Mouse (Mus musculus) spleen, adult 18-20 months (tissue): ENCODE data around the gene Olfr348.

Experiments
- DNase-seq, 2 experiments: peaks; one replicate each; pipeline ENCODE4 v3.0.0; 2022; ENCODE audit warnings: mixed read lengths in 2 of 2

Olfr348 gene

DNA sequence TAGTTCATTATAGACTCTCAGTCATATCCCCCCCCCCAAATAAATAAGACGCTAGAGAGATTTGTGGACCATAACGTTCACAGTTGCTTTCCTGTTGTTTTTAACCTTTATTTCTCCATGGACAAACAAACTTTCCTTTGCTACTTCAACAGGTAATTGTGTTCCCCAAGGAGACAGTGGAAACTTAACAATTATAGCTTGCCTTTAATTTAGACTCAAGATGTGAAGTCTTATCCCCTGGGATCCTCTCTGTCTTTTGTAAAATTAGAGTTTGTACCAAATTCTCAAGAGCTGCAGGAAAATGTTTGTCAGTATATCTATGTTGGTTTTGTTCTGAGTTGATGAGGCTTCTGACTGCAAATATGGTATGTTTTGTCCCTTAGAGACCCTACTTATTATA, at the start of gene Olfr348:
Olfr348 (plus strand) TSS at position 301 of the 400 bp plus-strand sequence.
- no peak for DNase-seq

GRCm38 (mm10) chr2:36736226-36736625, 47.9 kb upstream of the Olfr348 start:
- DNase-seq: no peak

GRCm38 (mm10) chr2:36790238-36790637, 6.2 kb downstream of the Olfr348 start, which contains the start of gene Olfr50:
TSS of gene Olfr50 (plus strand) at chr2:36790538.
- no peak for DNase-seq

DNA sequence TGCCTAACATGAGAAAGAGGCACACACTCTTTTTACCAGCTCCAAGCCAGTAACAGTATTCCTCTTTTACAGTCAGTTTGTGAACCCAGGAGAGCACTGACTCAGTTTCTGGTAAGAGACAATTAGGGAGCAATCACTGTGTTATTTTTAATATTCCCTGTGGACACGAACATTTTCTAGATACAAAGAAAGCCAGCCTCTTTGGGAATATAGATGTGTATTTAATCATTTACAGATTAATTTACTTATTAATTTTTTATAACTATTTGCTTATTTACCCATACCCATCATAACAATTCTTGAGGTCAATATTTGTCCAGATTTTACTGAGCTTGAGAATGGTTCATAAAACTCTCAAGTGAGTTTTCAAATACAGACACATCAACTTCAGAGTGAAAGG, 32.9 kb downstream of the Olfr348 start, which contains the start of gene Olfr3:
Olfr3 (minus strand) TSS at position 101 of the 400 bp plus-strand sequence.
- no peak for DNase-seq
